Mouse (Mus musculus) kidney, adult 2 months (tissue): ENCODE measurements around the gene Smg1.

Experiments used
- CTCF ChIP-seq: fragments of 200-500 bp; conservative IDR thresholded peaks from 2 replicates; pipeline ENCODE4 v1.5.1; 2011; ENCODE audit warnings: low read depth, mild to moderate bottlenecking, control low read depth, low read length, moderate library complexity, mixed read lengths; ENCODE audit not compliant: insufficient read depth, insufficient read length
- POLR2A ChIP-seq: fragments of 200-500 bp; IDR thresholded peaks from one replicate; pipeline ENCODE4 v1.6.1; 2011; ENCODE audit warnings: low read depth, low read length, control low read depth

DNA sequence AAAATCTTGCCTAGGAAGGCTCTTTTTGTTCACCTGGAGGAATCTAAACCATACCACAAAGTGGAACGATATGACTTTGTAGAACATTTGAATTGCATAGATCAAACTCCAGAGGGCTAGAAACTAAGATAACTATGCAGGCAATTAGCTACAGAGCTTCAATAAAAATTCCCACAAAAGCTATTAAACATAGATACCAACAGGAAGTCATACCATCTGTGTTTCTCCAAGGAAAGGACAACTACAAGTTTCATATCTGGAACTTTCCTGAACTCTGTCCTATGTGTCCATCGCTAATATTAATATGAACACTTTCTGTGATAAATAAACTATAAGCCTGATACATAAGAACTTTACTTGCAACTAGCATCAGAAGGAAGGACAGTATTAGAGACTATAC is 23.7 kb downstream of the Smg1 start:
- TF ChIP-seq CTCF (no peak), POLR2A (no peak)
